Mouse (Mus musculus) megakaryocyte-erythroid progenitor cell, adult 5-6 weeks (primary cell): ENCODE measurements around the gene Alad. TPM values are rescaled to one million over a fixed set of nuclear protein-coding genes. Genes with fewer than 3 reads are reported as not detected.

Source experiments
- total RNA-seq, 2 experiments: library from RNA; stranded (forward) in 1 of 2; stranded (reverse) in 1 of 2; fragments of 200-1000, 215-1000 nt in 1 of 2; fragments of >200 nt in 1 of 2; fragmentation: Nextera tagmentation in 1 of 2; gene quantifications; 2 replicates each; pipeline ENCODE4 v1.2.3; 2014 to 2017

Gene Alad
- total RNA-seq, 2 experiments from 2014 or later, result 137 to 310 TPM

Other genes starting within 250 kb of the Alad start
- gene Fkbp15, start 159.4 kb downstream of the Alad start, total RNA-seq (2014; fragmentation: Nextera tagmentation), result 29.0 and 33.9 TPM in 2 replicates
- gene Fkbp15, start 159.4 kb downstream of the Alad start, total RNA-seq (2017), result 37.6 and 48.6 TPM in 2 replicates
- 19.4 and 22.7 TPM in 2 replicates for gene Slc31a1, start 159.2 kb downstream of the Alad start, total RNA-seq (2014; fragmentation: Nextera tagmentation)
- 19.7 and 21.2 TPM in 2 replicates for gene Slc31a1, start 159.2 kb downstream of the Alad start, total RNA-seq (2017)
- 115 and 170 TPM in 2 replicates for gene Cdc26, start 111.3 kb downstream of the Alad start, total RNA-seq (2014; fragmentation: Nextera tagmentation)
- gene Cdc26, start 111.3 kb downstream of the Alad start, total RNA-seq (2017), result 121 and 186 TPM in 2 replicates
- gene Prpf4, start 111.1 kb downstream of the Alad start, total RNA-seq (2014; fragmentation: Nextera tagmentation), result 18.3 and 29.0 TPM in 2 replicates
- 22.0 and 25.4 TPM in 2 replicates for gene Prpf4, start 111.1 kb downstream of the Alad start, total RNA-seq (2017)
- not detected in 2 replicates for gene Rnf183, start 84.7 kb downstream of the Alad start, total RNA-seq (2014; fragmentation: Nextera tagmentation)
- gene Rnf183, start 84.7 kb downstream of the Alad start, total RNA-seq (2017), result not detected in 2 replicates
- 2.6 and 6.4 TPM in 2 replicates for gene Wdr31, start 49.0 kb downstream of the Alad start, total RNA-seq (2014; fragmentation: Nextera tagmentation)
- 4.3 and 5.5 TPM in 2 replicates for gene Wdr31, start 49.0 kb downstream of the Alad start, total RNA-seq (2017)
- not detected in 2 replicates for gene Bspry, start 39.9 kb downstream of the Alad start, total RNA-seq (2014; fragmentation: Nextera tagmentation)
- 0.09 and 1.0 TPM in 2 replicates for gene Bspry, start 39.9 kb downstream of the Alad start, total RNA-seq (2017)
- gene Hdhd3, start 16.5 kb downstream of the Alad start, total RNA-seq (2014; fragmentation: Nextera tagmentation), result 2.0 and 4.8 TPM in 2 replicates
- gene Hdhd3, start 16.5 kb downstream of the Alad start, total RNA-seq (2017), result 2.8 and 3.9 TPM in 2 replicates
- 84.0 and 122 TPM in 2 replicates for gene Pole3, start 5.2 kb upstream of the Alad start, total RNA-seq (2014; fragmentation: Nextera tagmentation)
- 135 and 144 TPM in 2 replicates for gene Pole3, start 5.2 kb upstream of the Alad start, total RNA-seq (2017)
- gene 4933430I17Rik, start 5.5 kb upstream of the Alad start, total RNA-seq (2014; fragmentation: Nextera tagmentation), result not detected in 2 replicates
- gene 4933430I17Rik, start 5.5 kb upstream of the Alad start, total RNA-seq (2017), result not detected in 2 replicates
- gene Rgs3, start 39.9 kb upstream of the Alad start, total RNA-seq (2014; fragmentation: Nextera tagmentation), result 0.68 and 11.0 TPM in 2 replicates
- gene Rgs3, start 39.9 kb upstream of the Alad start, total RNA-seq (2017), result 2.9 and 5.0 TPM in 2 replicates